Mouse (Mus musculus): ENCODE results near the gene Dap. TPM values are rescaled to one million over a fixed set of nuclear protein-coding genes. Genes with fewer than 3 reads are reported as not detected.
A peak's percentile ranks its signal among the peaks of the same experiment; 100 is the strongest.

Gene Dap
- 80.5 and 86.7 TPM in 2 replicates for polyA plus RNA-seq (2015; fragmentation: Nextera tagmentation; extraction: Ambion mirVana)

DNA sequence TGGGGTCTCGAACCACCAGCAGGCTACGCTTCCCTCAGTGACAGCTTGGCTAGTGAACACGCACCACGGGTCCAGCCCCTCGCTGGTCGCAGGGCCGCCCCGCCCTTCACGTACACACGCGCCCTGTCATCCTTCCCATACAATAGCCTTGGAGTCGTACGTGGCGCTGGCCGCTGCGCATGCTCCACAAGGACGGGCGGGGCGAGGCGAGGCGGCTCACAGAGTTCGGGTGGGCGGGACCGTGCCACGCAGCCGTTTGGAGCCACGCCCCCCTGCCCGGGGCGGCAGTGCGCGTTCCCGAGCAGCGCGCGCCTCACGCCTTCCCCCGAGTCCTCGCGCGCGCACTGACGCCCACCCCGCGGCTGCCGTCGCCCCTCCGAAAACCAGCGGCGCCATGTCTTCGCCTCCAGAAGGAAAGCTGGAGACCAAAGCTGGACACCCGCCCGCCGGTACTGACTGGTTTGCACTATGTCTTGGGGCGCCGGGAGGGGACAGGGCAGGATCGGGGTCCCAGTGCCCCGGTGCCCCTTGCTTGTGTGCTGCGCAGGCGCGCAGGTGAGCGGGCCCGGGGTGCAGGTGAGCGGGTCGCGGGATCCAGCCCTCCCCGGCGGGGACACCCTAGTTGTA, at the start of gene Dap:
TSS of gene Dap (plus strand) at position 180 of the 627 bp plus-strand sequence.
- no peaks in the 10 kb centered on the region for H3K9me3 ChIP-seq (ENCODE audit: control insufficient read depth, low read length)
- no peaks in the 10 kb centered on the region for H3K36me3 ChIP-seq (ENCODE audit: control insufficient read depth, insufficient read depth, low read length)
- H3K4me2 ChIP-seq (ENCODE audit: low read depth, low read length): peak within 1 kb of the TSS; percentile 75
- peaks cover 7% of the 10 kb centered on the region for H3K4me1 ChIP-seq (ENCODE audit: control insufficient read depth, insufficient read depth, low read length)
- peak; percentile 98 for ATAC-seq
- WGBS: under 1% methylated on average over 67 of the region's 67 CpGs
- H3K9ac ChIP-seq (ENCODE audit: low read depth, low read length): peak within 1 kb of the TSS; percentile 99
- H3K4me3 ChIP-seq (ENCODE audit: low read length): peak within 1 kb of the TSS; percentile 94
- H3K27ac ChIP-seq (ENCODE audit: low read length): peak within 1 kb of the TSS; percentile 86
- no peaks in the 10 kb centered on the region for H3K27me3 ChIP-seq (replicated peaks; ENCODE audit: control insufficient read depth, insufficient read depth, low read length)

DNA sequence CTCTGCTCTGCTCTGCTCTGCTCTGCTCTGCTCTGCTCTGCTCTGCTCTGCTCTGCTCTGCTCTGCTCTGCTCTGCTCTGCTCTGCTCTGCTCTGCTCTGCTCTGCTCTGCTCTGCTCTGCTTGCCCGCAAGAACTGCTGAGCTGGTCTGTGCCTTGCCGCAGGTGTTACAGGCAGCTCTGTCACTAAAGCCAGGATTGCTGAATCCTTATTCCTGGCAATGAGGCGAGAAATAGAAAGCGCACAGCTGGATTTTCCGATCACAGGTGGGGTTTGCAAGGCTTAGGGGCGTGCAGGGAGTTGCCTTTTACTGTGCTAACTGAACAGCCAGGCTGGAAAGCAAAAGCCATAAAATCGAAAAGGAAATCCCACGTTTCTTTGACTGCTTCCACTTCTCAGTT, 47.5 kb upstream of the Dap start:
- Histone ChIP-seq H3K27me3 (replicated peaks; ENCODE audit: control insufficient read depth, insufficient read depth, low read length) (no peaks in the 10 kb centered on the region), H3K4me2 (ENCODE audit: low read depth, low read length) (peak overlapping the region; percentile 40), H3K4me1 (ENCODE audit: control insufficient read depth, insufficient read depth, low read length) (no peaks in the 10 kb centered on the region), H3K36me3 (ENCODE audit: control insufficient read depth, insufficient read depth, low read length) (no peaks in the 10 kb centered on the region), H3K27ac (ENCODE audit: low read length) (no peak overlapping the region), H3K4me3 (ENCODE audit: low read length) (peak overlapping the region; percentile 35), H3K9ac (ENCODE audit: low read depth, low read length) (peak overlapping the region; percentile 33; the same call in 1 of the 2 replicates), H3K9me3 (ENCODE audit: control insufficient read depth, low read length) (no peaks in the 10 kb centered on the region)
- peak; percentile 63; the same call in 1 of the 2 replicates for ATAC-seq
- 30% methylated on average over 8 of the region's 8 CpGs for WGBS

DNA sequence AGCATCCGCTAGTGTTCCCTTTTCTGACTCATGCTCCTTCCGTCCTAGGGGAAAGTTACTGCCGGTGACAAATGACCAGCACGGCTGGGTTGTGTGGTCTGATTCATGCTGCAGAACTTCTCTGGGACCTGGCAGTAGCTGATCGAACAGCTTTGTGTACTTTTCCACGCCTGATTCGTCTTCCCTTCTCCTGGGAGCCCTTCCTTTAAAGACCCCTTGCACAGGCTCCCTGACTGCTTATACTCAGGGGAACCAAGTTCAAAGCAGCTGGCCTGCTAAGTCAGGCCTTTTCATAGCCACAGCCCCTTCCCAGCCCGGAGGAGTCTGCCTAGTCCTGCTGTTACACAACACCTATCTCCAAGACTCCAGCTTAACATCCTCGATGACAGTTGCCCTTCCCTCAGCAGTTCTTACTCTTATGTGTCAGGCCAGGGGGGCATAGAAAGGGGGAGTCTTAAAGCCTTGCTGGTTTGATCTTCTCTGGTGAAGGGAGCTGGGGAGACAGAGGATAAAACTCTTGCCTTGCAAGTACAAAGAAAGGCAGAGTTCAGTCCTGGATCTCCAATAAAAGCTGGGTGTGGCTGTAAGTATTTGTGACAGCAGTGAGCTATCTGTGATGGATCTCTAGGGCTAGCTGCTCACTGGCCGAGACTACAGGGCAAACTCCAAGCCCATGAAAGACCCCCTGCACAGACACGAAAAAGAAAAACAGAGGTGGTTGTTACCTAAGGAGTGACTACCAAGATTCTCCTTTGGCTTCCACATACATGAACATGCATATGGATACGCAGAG, 39.3 kb upstream of the Dap start:
- Histone ChIP-seq H3K27me3 (replicated peaks; ENCODE audit: control insufficient read depth, insufficient read depth, low read length) (no peaks in the 10 kb centered on the region), H3K9me3 (ENCODE audit: control insufficient read depth, low read length) (no peaks in the 10 kb centered on the region), H3K4me3 (ENCODE audit: low read length) (no peak overlapping the region), H3K4me2 (ENCODE audit: low read depth, low read length) (no peak overlapping the region), H3K9ac (ENCODE audit: low read depth, low read length) (no peak overlapping the region), H3K36me3 (ENCODE audit: control insufficient read depth, insufficient read depth, low read length) (no peaks in the 10 kb centered on the region), H3K27ac (ENCODE audit: low read length) (0 out of 2 replicates have a peak overlapping the region, but pooled peaks have one; percentile 36), H3K4me1 (ENCODE audit: control insufficient read depth, insufficient read depth, low read length) (no peaks in the 10 kb centered on the region; the same call in 1 of the 2 replicates)
- WGBS: 36% methylated on average over 12 of the region's 12 CpGs
- peak; percentile 80 for ATAC-seq

DNA sequence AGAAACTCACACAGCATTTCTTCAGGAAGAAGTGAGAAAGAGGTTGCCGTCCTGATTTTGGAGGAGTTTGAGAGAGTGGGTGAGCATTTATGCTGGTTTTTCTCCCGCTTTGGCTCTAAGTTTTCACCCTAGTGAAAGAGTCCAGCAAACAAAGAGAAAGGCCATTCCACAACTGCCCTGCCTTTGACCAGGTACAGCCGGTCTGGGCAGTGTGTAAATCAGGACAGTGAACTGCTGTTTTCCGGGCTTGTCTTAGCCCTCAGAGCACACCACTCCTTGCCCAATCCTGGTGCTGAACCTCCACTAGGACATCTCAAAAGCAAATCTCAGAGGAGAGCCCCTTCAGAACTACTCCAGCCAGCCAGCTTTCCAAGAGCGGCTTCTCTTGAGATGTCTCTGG, 38.6 kb upstream of the Dap start:
- ATAC-seq: no peak
- Histone ChIP-seq H3K27ac (ENCODE audit: low read length) (no peak overlapping the region), H3K4me3 (ENCODE audit: low read length) (no peak overlapping the region), H3K27me3 (replicated peaks; ENCODE audit: control insufficient read depth, insufficient read depth, low read length) (no peaks in the 10 kb centered on the region), H3K36me3 (ENCODE audit: control insufficient read depth, insufficient read depth, low read length) (no peaks in the 10 kb centered on the region), H3K9me3 (ENCODE audit: control insufficient read depth, low read length) (no peaks in the 10 kb centered on the region), H3K9ac (ENCODE audit: low read depth, low read length) (no peak overlapping the region), H3K4me1 (ENCODE audit: control insufficient read depth, insufficient read depth, low read length) (no peaks in the 10 kb centered on the region; the same call in 1 of the 2 replicates), H3K4me2 (ENCODE audit: low read depth, low read length) (no peak overlapping the region)
- WGBS: 62% methylated on average over 5 of the region's 5 CpGs

DNA sequence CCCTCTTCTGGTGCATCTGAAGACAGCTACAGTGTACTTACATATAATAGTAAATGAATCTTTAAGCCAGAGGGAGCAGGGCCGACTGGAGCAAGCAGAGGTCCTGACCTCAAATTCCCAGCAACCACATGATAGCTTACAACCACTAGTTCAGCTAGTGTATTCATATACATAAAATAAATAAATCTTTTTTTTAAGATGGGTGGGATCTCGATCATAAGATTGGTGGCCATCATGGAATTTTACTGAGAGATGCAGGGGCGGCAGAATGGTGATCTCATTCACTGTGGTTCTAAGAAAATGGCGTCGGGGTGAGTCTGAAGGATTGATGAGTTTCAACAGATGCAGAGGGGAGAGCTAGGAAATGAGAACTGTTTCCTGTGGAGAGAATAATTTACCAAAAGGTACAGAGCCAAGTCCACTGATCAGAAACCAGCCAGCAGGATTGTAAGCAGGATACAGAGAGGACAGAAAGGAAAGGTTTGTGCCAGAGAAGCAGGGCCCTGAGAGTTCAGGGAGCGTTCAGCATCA, 37.7 kb upstream of the Dap start:
- no peak overlapping the region for H3K4me3 ChIP-seq (ENCODE audit: low read length)
- no peaks in the 10 kb centered on the region for H3K36me3 ChIP-seq (ENCODE audit: control insufficient read depth, insufficient read depth, low read length)
- H3K27ac ChIP-seq (ENCODE audit: low read length): no peak overlapping the region
- no peaks in the 10 kb centered on the region; the same call in 1 of the 2 replicates for H3K4me1 ChIP-seq (ENCODE audit: control insufficient read depth, insufficient read depth, low read length)
- no peak overlapping the region for H3K9ac ChIP-seq (ENCODE audit: low read depth, low read length)
- no peak for ATAC-seq
- no peaks in the 10 kb centered on the region for H3K27me3 ChIP-seq (replicated peaks; ENCODE audit: control insufficient read depth, insufficient read depth, low read length)
- no peaks in the 10 kb centered on the region for H3K9me3 ChIP-seq (ENCODE audit: control insufficient read depth, low read length)
- H3K4me2 ChIP-seq (ENCODE audit: low read depth, low read length): no peak overlapping the region
- 71% methylated on average over 6 of the region's 6 CpGs for WGBS

- Histone ChIP-seq H3K27me3 (replicated peaks; ENCODE audit: control insufficient read depth, insufficient read depth, low read length) (no peaks in the 10 kb centered on the region), H3K9me3 (ENCODE audit: control insufficient read depth, low read length) (no peaks in the 10 kb centered on the region), H3K27ac (ENCODE audit: low read length) (no peak overlapping the region), H3K4me1 (ENCODE audit: control insufficient read depth, insufficient read depth, low read length) (no peaks in the 10 kb centered on the region), H3K4me3 (ENCODE audit: low read length) (no peak overlapping the region), H3K4me2 (ENCODE audit: low read depth, low read length) (no peak overlapping the region), H3K9ac (ENCODE audit: low read depth, low read length) (no peak overlapping the region), H3K36me3 (ENCODE audit: control insufficient read depth, insufficient read depth, low read length) (no peaks in the 10 kb centered on the region)
- WGBS: 97% methylated on average over 1 of the region's 1 CpGs
- ATAC-seq: no peak
Observed at GRCm38 (mm10) chr15:31192563-31192962, 31.6 kb upstream of the Dap start.

DNA sequence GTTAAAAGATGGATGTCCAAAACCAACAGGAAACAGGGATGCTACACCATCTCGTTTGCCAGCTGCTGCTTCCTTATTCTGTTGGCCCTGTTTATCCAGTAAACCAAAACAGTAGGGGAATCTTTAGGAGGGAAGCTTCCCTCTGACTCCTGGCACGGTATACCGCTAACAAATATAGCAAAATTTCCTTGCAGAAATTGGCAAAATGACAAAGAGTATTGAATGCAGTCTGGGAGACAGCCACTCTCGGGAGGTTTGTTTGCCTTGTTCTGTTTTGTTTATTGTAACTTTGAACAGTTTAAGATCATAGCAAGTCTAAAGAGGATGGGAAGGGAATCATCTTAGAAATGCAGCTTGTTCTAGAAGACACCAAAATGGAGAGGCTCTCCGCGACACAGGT, 28.3 kb upstream of the Dap start:
- Histone ChIP-seq H3K27ac (ENCODE audit: low read length) (no peak overlapping the region), H3K4me1 (ENCODE audit: control insufficient read depth, insufficient read depth, low read length) (no peaks in the 10 kb centered on the region), H3K36me3 (ENCODE audit: control insufficient read depth, insufficient read depth, low read length) (no peaks in the 10 kb centered on the region), H3K9ac (ENCODE audit: low read depth, low read length) (no peak overlapping the region), H3K4me2 (ENCODE audit: low read depth, low read length) (no peak overlapping the region), H3K4me3 (ENCODE audit: low read length) (no peak overlapping the region), H3K9me3 (ENCODE audit: control insufficient read depth, low read length) (no peaks in the 10 kb centered on the region), H3K27me3 (replicated peaks; ENCODE audit: control insufficient read depth, insufficient read depth, low read length) (no peaks in the 10 kb centered on the region)
- no peak for ATAC-seq
- WGBS: 62% methylated on average over 6 of the region's 6 CpGs

DNA sequence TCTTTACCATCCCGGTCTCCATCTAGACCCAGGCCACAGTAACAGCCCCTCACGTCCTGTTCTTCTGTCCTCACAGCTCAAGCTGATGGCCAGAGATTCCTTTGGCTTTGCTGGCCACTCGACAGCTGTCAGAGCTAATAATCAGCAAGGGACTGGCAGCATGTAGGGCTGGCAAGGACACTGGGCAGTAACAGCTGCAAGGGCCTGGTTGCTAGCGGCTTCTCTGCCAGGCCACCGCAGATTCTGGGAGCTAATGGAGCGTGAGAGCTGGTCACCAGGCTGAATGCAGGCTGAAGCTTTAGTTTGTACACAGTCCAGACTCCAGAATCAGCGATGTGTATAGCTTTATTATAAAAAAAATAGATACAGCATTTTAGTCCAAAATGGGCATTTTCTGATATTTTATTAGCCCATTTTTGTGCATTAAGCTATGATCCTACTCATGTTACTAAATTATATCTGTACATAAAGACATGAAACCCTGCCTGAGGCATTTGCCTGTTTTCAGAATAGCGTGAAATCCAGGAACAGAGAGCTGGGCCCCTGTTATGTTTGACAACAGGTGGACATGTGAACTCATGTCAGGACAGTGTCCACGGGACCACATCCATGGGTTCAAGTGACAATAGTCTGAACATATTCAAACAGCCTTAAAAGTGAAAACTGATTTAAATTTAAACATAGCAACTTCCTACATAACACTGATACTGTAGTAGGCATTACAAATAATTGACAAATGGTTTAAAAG, 16.6 kb upstream of the Dap start:
- Histone ChIP-seq H3K4me2 (ENCODE audit: low read depth, low read length) (no peak overlapping the region), H3K9me3 (ENCODE audit: control insufficient read depth, low read length) (no peaks in the 10 kb centered on the region), H3K4me1 (ENCODE audit: control insufficient read depth, insufficient read depth, low read length) (no peaks in the 10 kb centered on the region), H3K27me3 (replicated peaks; ENCODE audit: control insufficient read depth, insufficient read depth, low read length) (no peaks in the 10 kb centered on the region), H3K4me3 (ENCODE audit: low read length) (no peak overlapping the region), H3K36me3 (ENCODE audit: control insufficient read depth, insufficient read depth, low read length) (no peaks in the 10 kb centered on the region), H3K9ac (ENCODE audit: low read depth, low read length) (no peak overlapping the region), H3K27ac (ENCODE audit: low read length) (no peak overlapping the region)
- ATAC-seq: no peak
- 82% methylated on average over 9 of the region's 9 CpGs for WGBS

DNA sequence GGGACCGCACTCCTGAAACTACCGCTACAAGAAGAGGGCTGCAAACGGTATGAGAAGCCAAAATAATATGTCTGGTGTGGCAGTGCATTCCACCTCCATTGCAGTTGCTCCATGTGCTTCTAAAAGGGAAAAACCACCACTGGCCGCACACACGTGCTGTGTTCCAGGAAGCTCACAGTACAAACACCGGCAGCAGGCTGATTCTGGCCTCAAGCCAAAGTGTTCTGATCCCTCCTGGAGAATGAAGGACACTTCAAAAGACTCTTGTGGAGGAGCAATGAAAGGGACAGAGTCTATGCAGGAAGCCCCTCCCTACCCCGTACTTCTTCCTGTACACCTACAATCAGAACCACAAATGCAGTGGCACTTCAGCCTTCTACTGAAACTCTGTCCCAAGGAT, 12.2 kb upstream of the Dap start:
- ATAC-seq: peak; percentile 90
- Histone ChIP-seq H3K36me3 (ENCODE audit: control insufficient read depth, insufficient read depth, low read length) (no peaks in the 10 kb centered on the region), H3K4me3 (ENCODE audit: low read length) (no peak overlapping the region), H3K27me3 (replicated peaks; ENCODE audit: control insufficient read depth, insufficient read depth, low read length) (no peaks in the 10 kb centered on the region), H3K9ac (ENCODE audit: low read depth, low read length) (no peak overlapping the region), H3K4me2 (ENCODE audit: low read depth, low read length) (no peak overlapping the region), H3K27ac (ENCODE audit: low read length) (no peak overlapping the region), H3K4me1 (ENCODE audit: control insufficient read depth, insufficient read depth, low read length) (no peaks in the 10 kb centered on the region), H3K9me3 (ENCODE audit: control insufficient read depth, low read length) (no peaks in the 10 kb centered on the region)
- WGBS: 55% methylated on average over 7 of the region's 7 CpGs

All from intestine, embryonic 16.5 days (tissue).